Mouse (Mus musculus): Measurements from ENCODE around the gene Apold1. TPM values are rescaled to one million over a fixed set of nuclear protein-coding genes. Genes with fewer than 3 reads are reported as not detected.
A peak's percentile ranks its signal among the peaks of the same experiment; 100 is the strongest.

Apold1 gene
- total and polyA plus RNA-seq, 3 experiments: 0.08 to 0.12 TPM; not detected in 1

DNA sequence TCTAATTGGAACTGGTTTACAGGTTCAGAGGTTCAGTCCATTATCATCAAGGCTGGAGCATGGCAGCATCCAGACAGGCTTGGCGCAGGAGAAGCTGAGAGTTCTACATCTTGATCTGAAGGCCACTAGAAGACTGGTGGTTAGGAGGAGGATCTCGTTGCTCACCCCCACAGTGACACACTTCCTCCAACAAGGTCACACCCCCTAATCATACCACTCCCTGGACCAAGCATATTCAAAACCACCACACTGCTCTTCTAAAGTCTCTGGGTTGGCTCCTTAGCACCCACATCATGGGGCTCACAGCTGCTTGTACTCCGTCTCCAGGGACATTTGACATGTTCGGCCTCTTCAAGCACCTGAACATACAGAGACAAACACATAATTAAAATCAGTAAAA lies 20.5 kb downstream of the Apold1 start:
- H3K27me3 ChIP-seq (ENCODE audit: control insufficient read depth in 1 of 2, insufficient read depth in 2 of 2, low read length in 2 of 2): no peaks in the 10 kb centered on the region
- no peak overlapping the region for H3K27ac ChIP-seq (ENCODE audit: control insufficient read depth, low read depth, low read length)
- TF ChIP-seq UBTF (IDR thresholded peaks at IDR 0.05; ENCODE audit: borderline replicate concordance, insufficient read depth, low read depth, low read length) (no peak), POLR2AphosphoS2 (IDR thresholded peaks at IDR 0.05; ENCODE audit: low read length) (no peak)
- H3K9me3 ChIP-seq (replicated peaks; ENCODE audit: insufficient read depth, low read length): no peaks in the 10 kb centered on the region
- no peak overlapping the region for H3K9ac ChIP-seq (ENCODE audit: control insufficient read depth, low read depth, low read length, poor library complexity, severe bottlenecking)
- H3K4me3 ChIP-seq (ENCODE audit: control insufficient read depth in 1 of 2, insufficient read depth in 1 of 2, low read depth in 2 of 2, low read length in 2 of 2): no peak overlapping the region
- H3K4me1 ChIP-seq (ENCODE audit: control insufficient read depth in 1 of 2, insufficient read depth in 2 of 2, low read length in 2 of 2): peaks cover 0 to 6% of the 10 kb centered on the region in 2 experiments; a peak in 1 of 4 replicates
- no peaks in the 10 kb centered on the region for H3K36me3 ChIP-seq (ENCODE audit: control insufficient read depth in 1 of 2, insufficient read depth in 2 of 2, low read length in 2 of 2)
- H3K79me2 ChIP-seq (ENCODE audit: control insufficient read depth, insufficient read depth, low read length, poor library complexity): no peaks in the 10 kb centered on the region
- DNase-seq (ENCODE audit: low read depth, low spot score): no peak

DNA sequence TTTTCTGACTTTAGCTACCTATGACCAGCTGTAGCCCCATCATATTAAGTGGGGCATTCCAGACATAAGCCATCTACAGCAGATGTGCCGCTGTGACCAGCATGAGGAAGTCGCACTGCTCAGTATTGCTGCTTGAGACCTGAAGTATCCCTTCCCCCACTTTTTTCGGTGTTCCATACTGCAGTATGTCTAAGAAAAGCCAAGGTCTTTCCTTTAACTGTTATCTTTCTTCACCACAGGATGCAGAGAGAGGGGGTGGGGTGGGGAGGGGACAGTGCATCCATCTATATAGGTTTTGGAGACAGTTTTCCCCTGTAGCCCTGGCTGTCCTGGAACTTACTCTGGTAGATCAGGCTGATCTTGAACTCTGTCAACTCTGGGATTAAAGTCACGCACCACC lies 24.9 kb downstream of the Apold1 start:
- no peak overlapping the region for H3K4me3 ChIP-seq (ENCODE audit: control insufficient read depth in 1 of 2, insufficient read depth in 1 of 2, low read depth in 2 of 2, low read length in 2 of 2)
- TF ChIP-seq CHD1 (IDR thresholded peaks at IDR 0.05; ENCODE audit: low read depth, low read length): no peak
- TF ChIP-seq ZKSCAN1 (IDR thresholded peaks at IDR 0.05; ENCODE audit: low read depth, low read length): no peak
- no peak for TF ChIP-seq NELFE (IDR thresholded peaks at IDR 0.05; ENCODE audit: low read depth, low read length)
- no peak for TF ChIP-seq TCF12 (IDR thresholded peaks at IDR 0.05; ENCODE audit: low read depth, low read length)
- H3K9ac ChIP-seq (ENCODE audit: control insufficient read depth, low read depth, low read length, poor library complexity, severe bottlenecking): no peak overlapping the region
- H3K79me2 ChIP-seq (ENCODE audit: control insufficient read depth, insufficient read depth, low read length, poor library complexity): no peaks in the 10 kb centered on the region
- peaks cover 0 to 10% of the 10 kb centered on the region in 2 experiments; a peak in 2 of 4 replicates for H3K36me3 ChIP-seq (ENCODE audit: control insufficient read depth in 1 of 2, insufficient read depth in 2 of 2, low read length in 2 of 2)
- no peak overlapping the region for H3K27ac ChIP-seq (ENCODE audit: control insufficient read depth, low read depth, low read length)
- H3K4me1 ChIP-seq (ENCODE audit: control insufficient read depth in 1 of 2, insufficient read depth in 2 of 2, low read length in 2 of 2): peaks cover 3 to 12% of the 10 kb centered on the region in 2 experiments; a peak in 3 of 4 replicates
- no peak for DNase-seq (ENCODE audit: low read depth, low spot score)
- no peaks in the 10 kb centered on the region for H3K9me3 ChIP-seq (replicated peaks; ENCODE audit: insufficient read depth, low read length)
- H3K27me3 ChIP-seq (ENCODE audit: control insufficient read depth in 1 of 2, insufficient read depth in 2 of 2, low read length in 2 of 2): no peaks in the 10 kb centered on the region

DNA sequence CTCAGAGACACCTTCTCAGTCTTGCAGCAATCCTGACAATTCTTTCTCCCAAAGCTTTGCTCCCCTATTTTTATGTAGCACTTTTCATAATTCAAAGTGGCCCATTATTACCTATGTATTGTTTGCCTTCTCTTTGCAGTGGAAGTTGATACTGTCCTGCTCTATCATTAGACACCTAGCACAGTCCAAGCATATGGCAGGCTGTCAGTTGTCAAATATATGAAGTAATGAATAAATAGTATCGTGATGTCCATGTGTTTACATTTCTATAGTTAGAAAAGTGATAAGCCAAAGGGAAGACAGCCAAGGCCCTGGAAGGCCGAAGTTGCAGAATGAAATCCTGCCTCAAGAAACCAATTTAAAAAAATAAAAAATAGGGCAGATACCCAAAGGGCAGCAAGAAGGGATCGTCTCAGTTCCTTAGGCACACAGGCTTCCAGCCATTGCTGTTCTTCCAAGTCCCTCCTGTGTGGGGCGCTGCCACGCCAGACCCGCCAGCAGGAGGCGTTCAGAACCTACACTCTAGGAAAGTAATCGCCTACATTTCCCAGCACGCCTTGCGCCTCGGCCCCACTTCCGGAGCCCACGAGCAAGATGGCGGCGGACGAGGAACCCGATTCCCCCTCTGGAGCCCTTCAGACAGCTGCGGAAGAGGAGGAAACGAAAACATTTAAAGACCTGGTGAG lies 29.7 kb downstream of the Apold1 start, which contains the start of gene Ddx47:
Gene Ddx47 (plus strand): TSS at position 565 of the 686 bp plus-strand sequence.
- H3K27ac ChIP-seq (ENCODE audit: control insufficient read depth, low read depth, low read length): peak within 1 kb of the TSS; percentile 45; the same call in 1 of the 2 replicates
- peak within 1 kb of the TSS; percentile 78 to 90 for H3K4me3 ChIP-seq (ENCODE audit: control insufficient read depth in 1 of 2, insufficient read depth in 1 of 2, low read depth in 2 of 2, low read length in 2 of 2)
- peaks cover 3 to 14% of the 10 kb centered on the region in 2 experiments; a peak in 3 of 4 replicates for H3K4me1 ChIP-seq (ENCODE audit: control insufficient read depth in 1 of 2, insufficient read depth in 2 of 2, low read length in 2 of 2)
- H3K79me2 ChIP-seq (ENCODE audit: control insufficient read depth, insufficient read depth, low read length, poor library complexity): peaks cover 12% of the 10 kb centered on the region
- H3K9ac ChIP-seq (ENCODE audit: control insufficient read depth, low read depth, low read length, poor library complexity, severe bottlenecking): peak within 1 kb of the TSS; percentile 88
- H3K9me3 ChIP-seq (replicated peaks; ENCODE audit: insufficient read depth, low read length): no peaks in the 10 kb centered on the region
- peak; percentile 97 for DNase-seq (ENCODE audit: low read depth, low spot score)
- no peaks in the 10 kb centered on the region for H3K27me3 ChIP-seq (ENCODE audit: control insufficient read depth in 1 of 2, insufficient read depth in 2 of 2, low read length in 2 of 2)
- peaks cover 3 to 14% of the 10 kb centered on the region in 2 experiments; a peak in 3 of 4 replicates for H3K36me3 ChIP-seq (ENCODE audit: control insufficient read depth in 1 of 2, insufficient read depth in 2 of 2, low read length in 2 of 2)
- TF ChIP-seq E2F4 (IDR thresholded peaks at IDR 0.05; ENCODE audit: borderline replicate concordance, low read depth, low read length): no peak
- TF ChIP-seq BHLHE40 (IDR thresholded peaks at IDR 0.05; ENCODE audit: borderline replicate concordance, low read depth, low read length): no peak
- TF ChIP-seq ELF1 (IDR thresholded peaks at IDR 0.05; ENCODE audit: low read depth, low read length): peak; percentile 97
- TF ChIP-seq RAD21 (IDR thresholded peaks at IDR 0.05; ENCODE audit: low read depth, low read length): peak; percentile 15
- TF ChIP-seq SIN3A (IDR thresholded peaks at IDR 0.05; ENCODE audit: low read length): peak; percentile 85; the same call in 1 of the 2 replicates
- TF ChIP-seq USF1 (IDR thresholded peaks at IDR 0.05; ENCODE audit: low read depth, low read length): no peak
- no peak for TF ChIP-seq ZMIZ1 (IDR thresholded peaks at IDR 0.05; ENCODE audit: low read depth, low read length)
- TF ChIP-seq TAL1 (IDR thresholded peaks at IDR 0.05; ENCODE audit: low read length): no peak
- TF ChIP-seq KAT2A (conservative IDR thresholded peaks at IDR 0.05; ENCODE audit: low read depth, low read length): no peak; the same call in none of the 2 replicates
- TF ChIP-seq ZKSCAN1 (IDR thresholded peaks at IDR 0.05; ENCODE audit: low read depth, low read length): no peak
- TF ChIP-seq MEF2A (IDR thresholded peaks at IDR 0.05; ENCODE audit: extremely low read depth, insufficient replicate concordance, low read depth, low read length, poor library complexity, severe bottlenecking): no peak
- TF ChIP-seq MAX (IDR thresholded peaks at IDR 0.05; ENCODE audit: low read length): peak; percentile 30; the same call in 1 of the 2 replicates
- no peak for TF ChIP-seq MAZ (IDR thresholded peaks at IDR 0.05; ENCODE audit: low read depth, low read length)
- peak; percentile 39 for TF ChIP-seq SMC3 (IDR thresholded peaks at IDR 0.05; ENCODE audit: low read depth, low read length)
- TF ChIP-seq HCFC1 (IDR thresholded peaks at IDR 0.05; ENCODE audit: low read depth, low read length): peak; percentile 96
- no peak for TF ChIP-seq MYB (IDR thresholded peaks at IDR 0.05; ENCODE audit: low read depth, low read length)
- TF ChIP-seq ZNF384 (IDR thresholded peaks at IDR 0.05; ENCODE audit: low read depth, low read length): peak; percentile 59
- TF ChIP-seq CHD1 (IDR thresholded peaks at IDR 0.05; ENCODE audit: low read depth, low read length): no peak
- TF ChIP-seq EP300 (IDR thresholded peaks at IDR 0.05; ENCODE audit: low read depth in 1 of 2, low read length in 2 of 2): no peak
- no peak; the same call in none of the 2 replicates for TF ChIP-seq NELFE (IDR thresholded peaks at IDR 0.05; ENCODE audit: low read depth, low read length)
- no peak for TF ChIP-seq CHD2 (IDR thresholded peaks at IDR 0.05; ENCODE audit: low read length)
